Mouse (Mus musculus): Measurements from ENCODE around the gene Tbata. TPM values are rescaled to one million over a fixed set of nuclear protein-coding genes. Genes with fewer than 3 reads are reported as not detected.

The Tbata gene
- total and polyA plus RNA-seq, 3 experiments, result not detected

GRCm38 (mm10) chr10:61211105-61211504 lies 39.4 kb downstream of the Tbata start:
- DNase-seq, result no peak

- DNase-seq, result peak; percentile 52
Observed at GRCm38 (mm10) chr10:61211743-61212142, 40.0 kb downstream of the Tbata start.

- DNase-seq, result no peak
Observed at GRCm38 (mm10) chr10:61212817-61213216, 41.1 kb downstream of the Tbata start.

DNA sequence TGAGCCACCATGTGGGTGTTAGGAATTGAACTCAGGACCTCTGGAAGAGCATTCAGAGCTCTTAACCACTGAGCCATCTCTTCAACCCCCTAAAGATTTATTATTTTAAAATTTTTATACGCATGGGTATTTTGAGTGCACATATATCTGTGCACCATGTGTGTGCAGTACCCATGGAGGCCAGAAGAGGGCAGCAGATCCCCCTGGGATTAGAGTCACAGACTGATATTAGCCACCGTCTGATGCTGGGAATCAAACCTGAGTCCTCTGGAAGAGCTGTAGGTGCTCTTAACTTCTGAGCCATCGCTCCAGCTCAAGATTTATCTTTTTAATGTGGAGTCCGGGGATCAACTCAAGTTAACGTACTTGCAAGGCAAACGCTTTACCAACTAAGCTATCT lies 43.9 kb downstream of the Tbata start:
- DNase-seq, result no peak

GRCm38 (mm10) chr10:61216163-61216562 lies 44.4 kb downstream of the Tbata start:
- DNase-seq, result no peak

DNA sequence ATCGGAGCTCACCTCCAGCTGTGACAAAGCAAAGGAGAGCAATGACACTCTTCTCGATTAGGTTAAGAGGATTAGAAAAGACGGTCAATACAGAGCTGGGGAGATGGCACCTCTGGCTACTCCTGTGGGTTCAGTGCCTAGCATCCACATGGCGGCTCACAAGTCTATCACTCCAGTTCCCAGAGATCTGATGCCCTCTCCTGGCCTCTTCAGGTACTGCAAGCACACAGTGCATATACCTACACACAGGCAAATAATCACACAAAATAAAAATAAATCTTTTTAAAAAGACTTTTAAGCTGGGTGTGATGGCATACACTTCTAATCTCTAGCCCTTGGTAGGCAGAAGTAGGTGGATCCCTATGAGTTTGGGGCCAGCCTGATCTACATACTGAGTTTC lies 47.6 kb downstream of the Tbata start:
- no peak for DNase-seq

DNA sequence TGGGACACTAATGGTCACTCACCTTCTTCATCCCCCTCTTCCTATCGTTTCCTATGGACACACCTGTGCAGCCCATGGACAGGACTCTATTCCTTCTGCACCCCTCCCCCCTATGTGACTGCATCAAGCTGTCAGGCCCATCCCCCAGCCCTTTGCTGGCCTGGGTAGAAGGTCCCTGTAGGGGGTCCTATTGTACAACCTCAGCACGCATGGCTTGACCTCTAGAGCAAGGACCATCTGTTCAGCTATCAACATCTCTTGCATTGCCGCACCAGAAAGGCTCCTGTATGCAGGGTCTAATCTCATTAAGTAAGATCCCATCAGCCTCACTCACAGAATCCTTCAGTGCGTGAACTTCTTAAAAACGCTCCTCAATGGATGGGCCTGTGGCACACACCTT lies 53.9 kb downstream of the Tbata start:
- DNase-seq, result no peak

- DNase-seq, result no peak
Observed at GRCm38 (mm10) chr10:61226784-61227396, 55.1 kb downstream of the Tbata start.

- no peak for DNase-seq
Observed at GRCm38 (mm10) chr10:61231756-61232155, 60.0 kb downstream of the Tbata start.

DNA sequence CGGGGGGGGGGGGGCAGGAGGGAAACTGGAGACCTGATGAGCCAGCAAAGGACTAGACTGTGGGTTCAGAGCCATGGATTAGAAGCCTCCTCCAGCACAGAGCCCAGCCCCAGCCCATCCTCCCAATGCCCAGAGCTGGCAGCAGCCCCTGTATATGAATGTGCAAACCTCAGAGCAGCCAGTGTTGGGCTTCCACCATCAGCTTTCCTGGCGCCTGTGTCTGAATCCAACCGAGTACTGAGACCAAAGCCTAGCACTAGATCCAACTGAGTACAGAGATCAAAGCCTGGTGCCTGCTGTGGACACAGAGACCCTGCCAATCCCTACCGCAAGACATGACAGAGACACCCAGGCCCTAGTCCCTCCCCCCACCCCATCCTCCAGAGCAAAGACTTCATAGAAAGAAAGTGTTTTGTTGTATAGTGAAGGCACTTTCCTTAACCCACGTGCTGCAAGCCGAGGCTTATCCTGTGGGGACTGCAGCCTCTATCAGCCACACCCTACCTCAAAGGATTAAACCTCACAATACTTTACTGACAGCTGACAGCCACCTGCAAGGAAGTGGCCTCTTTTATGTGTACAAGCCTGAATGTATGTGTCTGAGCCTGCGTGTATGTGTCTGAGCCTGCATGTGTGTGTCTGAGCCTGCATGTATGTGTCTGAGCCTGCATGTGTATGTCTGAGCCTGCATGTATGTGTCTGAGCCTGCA lies 61.3 kb downstream of the Tbata start:
- DNase-seq, result no peak

- no peak for DNase-seq
Observed at GRCm38 (mm10) chr10:61234319-61234718, 62.6 kb downstream of the Tbata start.

DNA sequence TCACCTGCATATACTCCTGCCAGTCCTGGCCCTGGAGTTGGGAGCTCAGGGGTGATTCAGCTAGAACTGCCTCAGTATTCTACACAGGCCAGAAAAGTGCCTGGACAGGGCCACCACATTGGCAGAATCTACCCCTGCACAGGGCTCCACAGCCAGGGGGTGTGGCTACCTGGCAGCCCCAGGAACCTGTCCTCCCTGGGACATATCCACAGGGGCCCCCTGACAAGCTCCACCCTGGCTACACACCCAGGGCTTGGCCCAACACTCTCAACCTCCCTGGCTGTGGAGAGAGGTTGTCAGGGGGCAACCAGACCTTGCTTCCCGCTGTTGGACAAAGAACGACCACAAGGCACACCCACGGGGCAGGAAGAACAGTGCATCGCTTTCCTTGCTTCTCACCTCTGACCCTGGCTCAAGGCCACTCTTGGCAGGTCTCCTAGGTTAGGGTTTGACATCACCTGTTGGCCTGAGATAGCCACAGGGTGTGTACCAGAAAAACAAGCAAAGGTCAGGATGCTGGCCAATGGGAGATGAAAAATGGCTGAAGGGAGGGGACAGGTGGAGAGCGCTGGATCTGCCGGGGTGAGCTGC lies 64.0 kb downstream of the Tbata start:
- no peak for DNase-seq

GRCm38 (mm10) chr10:61236683-61237390 lies 65.1 kb downstream of the Tbata start:
- DNase-seq, result no peak

DNA sequence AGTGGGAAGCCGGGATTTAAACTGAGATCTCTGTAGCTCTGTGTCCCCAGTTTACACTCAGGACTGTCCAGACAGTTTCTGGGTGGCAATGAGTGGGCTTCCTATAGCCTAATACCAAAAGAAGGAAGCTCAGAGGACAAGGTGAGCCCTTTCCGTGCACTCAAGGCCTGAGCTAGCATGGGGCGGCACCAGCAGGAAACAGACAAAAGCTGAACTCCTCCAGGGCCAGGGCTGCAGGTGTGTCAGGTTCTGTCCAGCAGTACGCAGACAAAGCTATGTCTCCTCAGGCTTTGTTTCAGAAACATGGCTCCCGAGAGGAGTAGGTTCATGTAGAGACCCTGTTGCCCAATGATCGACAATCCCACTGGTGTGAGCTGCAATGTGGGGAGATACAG lies 65.6 kb downstream of the Tbata start:
- no peak for DNase-seq

Small RNA genes within 50 kb of the gene (microRNA-seq; reads per million reads assigned to microRNA genes)
- gene Gm44308, result 0 reads per million in 2 experiments

Other genes with a start within 250 kb of the Tbata start
- 10 to 100 TPM; 18.6 to 22.0 TPM for gene Pcbd1, start 82.6 kb upstream of the Tbata start, total RNA-seq (2021)
- gene Pcbd1, start 82.6 kb upstream of the Tbata start, polyA plus RNA-seq (2012; rRNA removed), result 1.9 and 3.8 TPM in 2 replicates
- gene Sgpl1, start 24.3 kb upstream of the Tbata start, total RNA-seq (2021), result 100 to 1,000 TPM in 1 of 2 experiments, 10 to 100 TPM in 1; 67.2 to 106 TPM
- 16.2 and 18.0 TPM in 2 replicates for gene Sgpl1, start 24.3 kb upstream of the Tbata start, polyA plus RNA-seq (2012; rRNA removed)
- gene Adamts14, start 101.5 kb downstream of the Tbata start, total RNA-seq (2021), result 1 to 10 TPM; 2.1 TPM
- 2.9 and 3.2 TPM in 2 replicates for gene Adamts14, start 101.5 kb downstream of the Tbata start, polyA plus RNA-seq (2012; rRNA removed)
- gene Prf1, start 125.9 kb downstream of the Tbata start, total RNA-seq (2021), result under 1 TPM; 0.17 to 0.24 TPM
- 0.39 and 0.48 TPM in 2 replicates for gene Prf1, start 125.9 kb downstream of the Tbata start, polyA plus RNA-seq (2012; rRNA removed)
- gene Pald1, start 211.6 kb downstream of the Tbata start, total RNA-seq (2021), result 10 to 100 TPM; 18.5 to 26.6 TPM
- 17.7 and 22.8 TPM in 2 replicates for gene Pald1, start 211.6 kb downstream of the Tbata start, polyA plus RNA-seq (2012; rRNA removed)
- gene Nodal, start 246.0 kb downstream of the Tbata start, total RNA-seq (2021), result not detected
- gene Nodal, start 246.0 kb downstream of the Tbata start, polyA plus RNA-seq (2012; rRNA removed), result 0.04 TPM in 1 of 2 replicates, not detected in the other

All from adrenal gland, adult 2 months (tissue).